Mouse (Mus musculus): Measurements from ENCODE around the gene Sebox.

GRCm38 (mm10) chr11:78463286-78464036 lies 39.8 kb upstream of the Sebox start:
- TF ChIP-seq GATA1 (IDR thresholded peaks at IDR 0.05; ENCODE audit: borderline replicate concordance, low read length) = no peak
- TF ChIP-seq FLI1 (IDR thresholded peaks at IDR 0.05; ENCODE audit: low read length) = no peak

Measured in megakaryocyte, embryonic 14.5 days (primary cell).